Comparison of ENCODE assay signal across 8 mouse cellular contexts in the genomic region with DNA sequence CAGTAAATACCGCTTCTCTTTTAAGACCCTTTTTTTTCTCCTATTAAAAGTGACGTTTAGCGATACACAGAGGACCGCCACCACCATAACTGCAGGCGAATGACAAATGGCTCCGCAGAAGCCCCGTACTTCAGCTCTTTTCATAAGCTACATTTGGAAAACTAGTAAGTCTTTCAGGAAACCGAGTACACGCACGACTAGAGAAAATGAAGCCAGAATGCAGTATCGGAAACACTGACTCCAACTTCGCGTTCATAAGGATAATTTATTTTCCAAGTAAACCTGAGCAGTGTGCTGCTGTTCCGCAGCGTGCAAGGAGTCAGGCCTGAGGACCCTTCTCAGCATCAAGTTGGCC.
DNase-seq lines count a peak whose midpoint lies in the region; ATAC-seq and TF ChIP-seq lines count a peak whose summit lies in the region.

No protein-coding gene starts in this region.

- no peak for TF ChIP-seq POLR2A in testis, adult 2 months (IDR thresholded peaks at IDR 0.05; ENCODE audit: control insufficient read depth, low read depth, low read length)
- no peak for TF ChIP-seq POLR2A in cerebellum, adult 2 months (IDR thresholded peaks at IDR 0.05; ENCODE audit: borderline replicate concordance, insufficient read depth, low read length)

- H3K36me3 ChIP-seq in testis, adult 2 months (ENCODE audit: control insufficient read depth, insufficient read depth, low read length): no peaks in the 10 kb centered on the region
- no peaks in the 10 kb centered on the region for H3K36me3 ChIP-seq in liver, embryonic 14.5 days (replicated peaks; ENCODE audit: control insufficient read depth, insufficient read depth, low read depth)

- H3K4me2 ChIP-seq in liver, embryonic 14.5 days (ENCODE audit: low read depth): peak overlapping the region; percentile 24; the same call in 1 of the 2 replicates

- no peaks in the 10 kb centered on the region for H3K9me3 ChIP-seq in liver, embryonic 14.5 days (ENCODE audit: control insufficient read depth, low read length)

- 35% methylated on average over 15 of the region's 15 CpGs for WGBS in liver, embryonic 14.5 days (ENCODE audit: insufficient replicate concordance)
- 24% methylated on average over 15 of the region's 15 CpGs for WGBS in cerebellum, adult 2 months

- DNase-seq in gastrocnemius, adult 2 months: no peak
- DNase-seq in gastrocnemius, adult 18-20 months (ENCODE audit: low spot score): no peak
- DNase-seq in testis, postnatal 10 days (ENCODE audit: low spot score): no peak
- DNase-seq in liver, embryonic 14.5 days (ENCODE audit: low read depth in 3 of 3, low spot score in 3 of 3): no peak
- DNase-seq in cerebellum, adult 2 months: no peak
- DNase-seq in urinary bladder, postnatal 14 days (ENCODE audit: low spot score): no peak
- DNase-seq in cerebellum, postnatal 10 days: no peak

- intact Hi-C loops in gastrocnemius, adult 2 months (cut with DNase I): no loop called here

- peak overlapping the region; percentile 60 for H3K4me3 ChIP-seq in gastrocnemius, adult 2 months
- H3K4me3 ChIP-seq in testis, adult 2 months (ENCODE audit: control insufficient read depth, low read depth, low read length): peak overlapping the region; percentile 20; the same call in 1 of the 2 replicates
- no peak overlapping the region for H3K4me3 ChIP-seq in liver, embryonic 14.5 days (ENCODE audit: insufficient read depth in 1 of 2, low read depth in 2 of 2, low read length in 2 of 2)
- no peak overlapping the region for H3K4me3 ChIP-seq in cerebellum, adult 2 months (replicated peaks; ENCODE audit: insufficient read depth, low read depth, low read length)

- no peak for TF ChIP-seq CTCF in gastrocnemius, adult 2 months (IDR thresholded peaks at IDR 0.05)
- TF ChIP-seq CTCF in testis, adult 2 months (IDR thresholded peaks at IDR 0.05; ENCODE audit: control insufficient read depth, insufficient read depth, insufficient replicate concordance, low read depth, low read length): no peak
- TF ChIP-seq CTCF in liver, embryonic 14.5 days (IDR thresholded peaks at IDR 0.05; ENCODE audit: low read depth): no peak
- TF ChIP-seq CTCF in cerebellum, adult 2 months (IDR thresholded peaks at IDR 0.05; ENCODE audit: borderline replicate concordance, insufficient read depth, low read depth, low read length): no peak

- no peak for TF ChIP-seq EP300 in liver, embryonic 14.5 days (IDR thresholded peaks at IDR 0.05; ENCODE audit: low read depth)

- H3K27me3 ChIP-seq in testis, adult 2 months (ENCODE audit: control insufficient read depth, insufficient read depth, low read length): no peaks in the 10 kb centered on the region; the same call in 1 of the 2 replicates
- H3K27me3 ChIP-seq in liver, embryonic 14.5 days (ENCODE audit: control insufficient read depth, insufficient read depth, low read length): peaks cover 6% of the 10 kb centered on the region
- no peaks in the 10 kb centered on the region for H3K27me3 ChIP-seq in cerebellum, adult 2 months (ENCODE audit: control insufficient read depth, insufficient read depth, low read length)

- H3K4me1 ChIP-seq in testis, adult 2 months (ENCODE audit: control insufficient read depth, insufficient read depth, low read length): peaks cover 5% of the 10 kb centered on the region
- H3K4me1 ChIP-seq in liver, embryonic 14.5 days (replicated peaks; ENCODE audit: control insufficient read depth in 2 of 2, insufficient read depth in 2 of 2, low read length in 1 of 2): no peaks in the 10 kb centered on the region
- H3K4me1 ChIP-seq in cerebellum, adult 2 months (ENCODE audit: control insufficient read depth, insufficient read depth, low read length): no peaks in the 10 kb centered on the region

- no peak overlapping the region for H3K27ac ChIP-seq in gastrocnemius, adult 2 months
- H3K27ac ChIP-seq in testis, adult 2 months (ENCODE audit: control insufficient read depth, insufficient read depth, low read depth, low read length): no peak overlapping the region
- no peak overlapping the region for H3K27ac ChIP-seq in liver, embryonic 14.5 days
- H3K27ac ChIP-seq in cerebellum, adult 2 months (ENCODE audit: insufficient read depth, low read length): no peak overlapping the region

- H3K9ac ChIP-seq in liver, embryonic 14.5 days (replicated peaks): no peak overlapping the region

- no peak for ATAC-seq in liver, embryonic 14.5 days (ENCODE audit: insufficient read depth)

Comparison
In these comparisons a context has a peak if more than half of its experiments do, and no peak if none do; other contexts are left out.
1. H3K4me3 ChIP-seq: peak in gastrocnemius, adult 2 months (single experiment) and testis, adult 2 months (single experiment); none in liver, embryonic 14.5 days (0 of 2) and cerebellum, adult 2 months (single experiment).